Mouse (Mus musculus) urinary bladder, postnatal 10 days (tissue): ENCODE data around the gene Mboat2.

Experiments used
- DNase-seq: peaks from one replicate; pipeline ENCODE4 v3.0.0; 2022; ENCODE audit warnings: low spot score

The Mboat2 gene

DNA sequence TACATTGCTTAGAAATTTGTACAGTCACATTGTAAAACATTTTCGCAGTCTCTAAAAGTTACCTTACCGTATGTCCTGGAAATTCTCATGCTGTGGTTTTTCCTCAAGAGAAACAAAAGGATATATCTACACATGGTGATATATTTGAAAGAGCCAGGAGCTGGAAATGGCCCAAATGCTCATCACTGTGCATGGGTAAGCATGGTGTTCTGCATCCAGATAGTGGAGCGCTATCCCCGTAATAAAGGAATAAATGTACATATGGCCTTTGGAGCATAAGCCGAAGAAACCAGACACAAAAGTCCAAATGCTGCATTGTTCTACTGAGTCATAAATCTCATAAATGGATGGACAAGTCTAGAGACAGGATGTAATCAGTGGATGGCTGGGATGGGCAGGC lies 72.1 kb downstream of the Mboat2 start:
- no peak for DNase-seq

DNA sequence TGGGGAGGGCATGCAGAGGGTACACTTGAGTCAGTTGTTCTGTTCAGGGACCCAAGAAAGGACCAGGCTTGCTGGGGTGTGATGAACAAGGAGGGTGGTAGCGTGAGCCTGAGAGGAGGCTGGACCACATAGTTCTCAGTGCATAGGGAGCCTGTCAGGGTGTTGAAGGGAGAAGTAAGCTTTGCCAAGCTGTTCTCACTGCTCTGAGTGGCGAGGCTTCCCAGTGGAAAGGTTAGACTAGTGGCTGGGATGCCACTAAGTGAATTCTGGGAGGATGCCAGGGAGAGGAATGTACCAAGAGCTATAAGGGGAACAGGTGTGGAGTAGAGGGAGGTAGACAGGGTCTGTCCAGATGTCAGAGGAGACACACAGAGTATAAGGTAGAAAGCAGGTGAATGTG lies 77.2 kb downstream of the Mboat2 start:
- DNase-seq = no peak

DNA sequence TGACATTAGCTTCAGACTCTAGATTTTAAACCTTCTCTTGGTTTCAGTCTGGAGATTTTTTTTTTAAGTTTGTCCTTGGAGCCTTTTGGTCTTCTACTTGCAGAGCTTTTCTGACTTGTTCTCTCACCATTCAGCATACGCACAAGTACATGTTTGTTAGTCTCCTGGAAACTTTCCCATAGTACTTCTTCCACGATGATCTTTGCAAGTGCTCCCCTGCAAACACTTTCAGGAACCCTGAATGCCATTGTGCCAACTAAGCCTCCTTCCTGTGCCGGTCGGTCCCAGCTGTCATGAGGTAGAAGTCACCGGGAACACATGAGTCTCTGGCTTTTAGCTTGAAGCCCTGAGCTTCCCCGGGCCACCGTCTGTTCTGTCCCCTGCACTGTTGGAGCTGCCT lies 79.0 kb downstream of the Mboat2 start:
- DNase-seq = no peak

DNA sequence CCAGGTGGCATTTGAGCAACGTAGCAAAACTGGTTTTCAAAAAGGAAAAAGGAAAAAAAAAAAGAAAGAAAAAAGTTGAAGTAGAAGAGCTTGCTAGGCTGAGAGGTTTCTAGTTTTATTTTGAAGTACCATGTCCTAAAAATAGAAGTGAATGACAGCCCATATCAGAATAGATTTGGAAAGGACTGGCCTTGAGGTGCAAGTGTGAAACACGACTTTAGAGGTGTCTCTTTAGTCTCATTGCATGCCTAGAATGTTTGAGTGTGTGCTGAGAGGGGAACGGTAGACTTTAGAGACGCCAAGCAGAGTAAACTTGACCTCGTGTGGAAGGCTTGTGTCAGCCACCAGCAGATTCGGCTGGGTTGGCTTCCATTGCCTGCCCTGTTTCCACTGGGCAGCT lies 81.5 kb downstream of the Mboat2 start:
- no peak for DNase-seq

DNA sequence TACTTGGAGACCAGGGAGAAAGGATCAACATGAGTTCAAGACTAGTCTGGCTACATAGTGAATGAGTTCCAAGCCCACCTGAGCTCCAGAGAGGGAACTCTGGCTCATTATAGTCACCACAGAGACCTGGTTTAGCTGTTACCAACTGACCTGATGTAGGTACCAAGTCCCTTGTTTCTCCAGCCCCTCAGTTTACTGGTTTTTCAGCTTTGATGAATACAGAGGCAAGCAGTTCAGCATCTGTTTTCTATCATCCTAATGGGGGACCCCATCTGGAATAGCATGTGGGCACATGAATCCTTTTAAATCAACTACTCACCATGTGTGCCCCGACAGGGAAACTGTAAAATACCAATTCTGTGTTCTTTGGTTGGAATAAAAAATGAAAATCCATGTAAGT lies 82.2 kb downstream of the Mboat2 start:
- DNase-seq = no peak

DNA sequence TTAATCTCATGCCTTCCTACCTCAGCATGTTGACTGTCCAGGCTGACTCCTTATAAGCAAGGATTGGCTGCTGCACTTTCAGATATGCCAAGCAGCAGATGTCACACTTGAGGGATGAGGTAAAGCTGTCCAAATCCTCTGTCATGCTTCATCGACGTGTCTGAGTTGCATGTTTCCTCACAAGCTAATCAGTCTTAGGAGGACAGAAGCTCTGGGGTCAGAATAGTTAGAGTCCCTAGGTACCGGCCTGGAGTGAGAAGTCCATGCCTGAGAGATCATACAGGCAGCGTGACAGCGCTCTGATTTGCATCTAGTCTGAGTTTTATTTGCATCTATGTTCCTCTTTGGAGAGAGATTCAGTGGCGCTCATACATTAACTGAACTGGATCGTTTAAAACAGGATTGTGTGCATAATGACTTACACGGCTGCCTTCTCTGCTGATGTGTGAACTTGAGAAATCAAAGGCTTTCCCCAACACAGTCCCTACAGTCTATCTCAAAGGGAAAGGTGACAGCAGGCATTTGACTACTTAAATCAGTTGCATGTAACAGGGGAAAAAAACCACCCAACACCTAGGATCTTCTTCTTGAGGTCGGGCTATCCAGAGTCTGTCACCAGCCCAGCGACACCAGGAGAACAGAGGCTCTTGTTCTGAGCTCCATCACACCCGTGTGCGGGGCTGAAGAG lies 88.0 kb downstream of the Mboat2 start:
- DNase-seq = no peak

DNA sequence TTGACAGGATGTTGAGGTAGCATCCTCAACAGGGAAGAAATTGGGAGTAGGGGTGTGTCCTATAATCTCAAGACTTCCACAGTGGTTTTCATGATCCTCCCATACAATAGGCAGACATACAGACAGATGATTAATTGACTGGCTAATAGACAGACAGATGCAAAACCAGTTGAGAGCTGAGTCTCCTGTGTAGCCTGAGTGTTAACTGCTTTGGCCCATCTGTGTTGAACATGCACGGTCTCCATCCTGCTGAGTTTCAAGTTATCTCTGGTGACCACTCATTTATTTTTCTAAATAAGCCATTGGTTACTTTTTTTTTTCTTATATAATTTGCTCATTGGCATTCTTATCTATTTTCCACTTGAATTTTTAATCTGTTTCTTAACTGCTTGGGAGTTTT lies 90.2 kb downstream of the Mboat2 start:
- DNase-seq = no peak

DNA sequence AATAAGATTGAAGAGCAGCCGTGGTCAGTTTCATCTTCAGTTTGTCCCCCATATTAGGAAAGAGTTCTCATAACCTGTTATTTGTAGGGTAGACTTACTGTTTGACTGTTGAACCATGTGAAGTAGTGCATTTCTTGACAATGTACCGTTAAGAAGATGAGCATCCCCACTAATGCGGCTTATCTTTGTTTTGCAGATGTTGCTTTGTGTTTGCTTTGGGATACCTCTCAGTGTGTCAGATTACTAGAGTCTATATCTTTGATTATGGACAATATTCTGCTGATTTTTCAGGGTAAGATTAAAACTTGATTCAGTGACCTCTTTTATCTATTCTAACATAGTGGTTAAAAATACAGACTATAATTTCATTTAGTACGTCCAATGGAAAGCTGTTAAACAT lies 93.3 kb downstream of the Mboat2 start:
- no peak for DNase-seq

DNA sequence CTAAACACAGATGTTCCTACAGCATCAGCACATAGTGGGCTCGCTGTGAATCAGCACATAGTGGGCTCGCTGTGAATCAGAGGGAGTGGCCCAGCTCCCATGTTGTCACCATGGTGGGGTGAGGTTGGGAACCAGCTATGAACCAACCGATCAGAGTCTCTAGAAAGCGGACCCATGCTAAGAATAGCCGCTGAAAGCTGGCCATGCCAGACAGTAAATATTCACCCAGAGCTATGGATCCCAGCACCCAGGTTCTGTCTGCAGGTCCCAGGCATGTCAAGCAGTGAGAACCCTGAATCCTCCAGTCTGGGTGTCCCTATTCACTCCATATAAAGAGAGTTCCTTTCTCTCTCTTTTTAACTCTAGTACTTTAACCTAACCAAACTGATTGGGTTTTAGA lies 94.6 kb downstream of the Mboat2 start:
- no peak for DNase-seq

DNA sequence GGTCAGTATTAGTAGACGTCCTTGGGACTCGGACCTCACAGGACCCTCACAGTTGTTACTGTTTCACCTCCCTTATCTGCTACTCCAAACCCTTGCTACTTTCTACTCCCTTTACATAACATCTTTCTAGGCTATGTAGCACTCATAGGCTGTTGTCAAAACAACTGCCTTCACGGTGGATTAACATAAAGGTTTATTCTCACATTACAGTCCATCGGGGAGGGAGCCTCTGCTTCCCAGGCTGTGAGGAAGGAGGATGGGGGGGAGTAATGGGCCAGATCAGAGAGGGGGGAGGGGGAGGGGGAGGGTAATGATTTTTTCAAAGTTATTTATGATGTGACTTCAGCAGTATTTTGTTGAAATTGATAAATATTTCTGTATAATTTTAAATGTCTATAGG lies 95.0 kb downstream of the Mboat2 start:
- no peak for DNase-seq

DNA sequence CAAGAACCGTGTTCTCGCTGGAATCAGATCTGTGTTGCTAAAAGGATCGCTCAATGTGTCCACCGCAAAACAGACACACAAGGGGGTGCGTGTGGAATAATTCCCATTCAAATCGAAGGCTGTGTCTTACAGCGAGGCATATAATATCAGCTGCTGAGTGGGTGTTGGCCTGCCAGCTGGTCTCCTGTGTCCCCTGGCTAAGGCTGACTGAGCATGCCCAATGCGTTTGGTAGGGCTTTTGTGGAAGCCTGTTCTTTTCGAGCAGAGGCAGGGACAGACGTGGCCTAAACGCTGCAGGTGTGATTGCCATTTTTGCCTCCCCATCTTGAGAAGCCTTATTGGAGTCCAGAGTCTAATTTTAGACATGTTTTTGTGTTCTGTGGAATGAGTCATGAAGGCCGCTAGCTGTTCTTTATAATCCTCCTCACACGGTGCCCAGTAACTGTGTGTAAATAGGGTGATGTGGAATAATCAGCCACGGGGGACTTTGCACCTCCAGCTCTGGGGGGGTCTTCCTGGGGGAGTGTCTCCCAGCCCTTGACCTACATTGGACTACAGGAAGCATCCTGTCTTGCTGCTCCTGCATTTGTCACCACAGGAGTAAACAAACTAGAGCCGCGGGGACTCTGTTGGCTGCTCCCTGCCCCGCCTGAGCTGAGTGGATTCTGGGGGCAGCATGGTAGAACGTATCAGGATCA lies 97.5 kb downstream of the Mboat2 start:
- DNase-seq = no peak

DNA sequence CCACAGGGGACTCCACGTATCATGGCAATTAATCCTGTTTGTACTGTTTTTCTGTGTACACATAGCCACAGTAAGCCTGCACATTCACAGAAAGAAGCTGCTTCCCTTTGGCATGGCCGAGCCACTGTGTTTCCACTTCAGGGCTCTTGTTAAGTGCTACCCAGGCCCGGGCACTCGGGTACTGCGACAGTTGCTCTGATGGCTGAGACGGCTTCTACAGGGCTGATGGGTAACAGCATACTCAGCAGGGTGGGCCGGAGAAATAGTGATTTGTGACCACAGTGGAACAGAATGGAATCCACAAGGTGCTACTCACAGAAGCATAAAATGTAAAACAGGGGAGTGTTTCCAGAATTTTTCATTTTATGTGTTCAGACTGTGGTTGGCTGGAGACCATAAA lies 98.4 kb downstream of the Mboat2 start:
- DNase-seq = no peak

DNA sequence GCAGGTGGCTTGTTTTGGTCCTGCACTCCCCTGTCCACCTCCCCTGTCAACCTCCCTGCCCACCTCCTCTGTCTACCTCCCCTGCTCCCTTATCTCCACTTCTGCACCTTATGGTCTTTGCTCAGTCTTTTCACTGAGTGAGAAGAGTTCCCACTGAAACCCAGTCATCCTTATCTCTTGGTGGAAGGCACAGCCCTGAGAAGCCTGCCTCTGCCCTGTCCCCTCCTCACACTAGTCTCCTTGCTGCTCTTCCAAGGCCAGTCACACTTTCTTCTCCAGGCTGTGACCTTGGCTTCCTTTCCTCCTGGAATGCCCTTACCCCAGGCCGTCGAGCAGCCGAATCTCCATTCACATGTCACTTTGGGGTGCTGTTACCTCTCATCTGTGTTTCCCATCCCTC lies 100.1 kb downstream of the Mboat2 start:
- no peak for DNase-seq

DNA sequence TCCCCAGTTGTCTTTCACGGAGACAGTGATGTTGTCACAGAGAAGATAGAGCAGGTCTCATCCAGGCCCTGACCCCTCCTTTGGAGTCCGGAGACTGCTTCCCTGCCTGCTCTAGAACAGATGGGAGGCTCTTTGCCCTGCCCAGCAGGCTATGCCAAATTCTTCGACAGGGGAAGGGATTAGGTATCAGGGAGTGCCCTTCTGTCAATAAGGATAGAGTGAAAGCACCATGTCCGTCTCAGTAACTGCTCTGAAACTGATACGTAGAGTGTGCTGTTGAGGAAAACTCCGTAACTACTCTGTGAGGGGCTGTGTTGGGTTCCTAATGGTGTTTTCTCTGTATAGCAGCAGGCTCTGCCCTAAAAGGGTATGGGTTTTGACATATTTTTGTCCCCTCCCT lies 101.4 kb downstream of the Mboat2 start:
- DNase-seq = no peak

DNA sequence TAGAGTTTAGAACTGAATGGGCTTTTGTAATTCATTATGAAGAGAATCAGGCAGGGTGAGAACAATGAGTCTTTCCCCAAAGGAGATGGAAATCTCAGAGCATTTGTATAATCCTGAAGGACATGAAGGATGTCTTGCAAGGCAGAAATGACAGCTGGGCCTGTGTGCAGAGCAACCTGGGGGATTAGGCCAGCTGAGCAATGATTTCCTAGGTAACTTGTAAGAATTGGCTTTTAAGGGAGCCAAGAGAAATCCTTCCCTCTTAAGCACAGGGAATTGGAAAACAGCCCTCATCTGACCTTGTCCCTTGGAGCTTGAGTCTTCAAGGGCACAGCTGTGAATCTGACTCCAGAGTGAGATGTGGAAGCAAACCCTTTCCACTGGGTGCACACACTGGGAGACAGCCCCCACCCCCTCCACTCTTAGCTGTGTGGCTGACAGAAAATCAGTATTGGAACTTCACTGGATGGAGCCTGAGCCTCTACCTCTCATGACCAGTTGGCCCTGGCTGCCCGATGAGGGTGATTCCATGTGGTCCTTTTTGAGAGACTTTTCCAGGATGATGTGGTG lies 102.6 kb downstream of the Mboat2 start:
- no peak for DNase-seq

DNA sequence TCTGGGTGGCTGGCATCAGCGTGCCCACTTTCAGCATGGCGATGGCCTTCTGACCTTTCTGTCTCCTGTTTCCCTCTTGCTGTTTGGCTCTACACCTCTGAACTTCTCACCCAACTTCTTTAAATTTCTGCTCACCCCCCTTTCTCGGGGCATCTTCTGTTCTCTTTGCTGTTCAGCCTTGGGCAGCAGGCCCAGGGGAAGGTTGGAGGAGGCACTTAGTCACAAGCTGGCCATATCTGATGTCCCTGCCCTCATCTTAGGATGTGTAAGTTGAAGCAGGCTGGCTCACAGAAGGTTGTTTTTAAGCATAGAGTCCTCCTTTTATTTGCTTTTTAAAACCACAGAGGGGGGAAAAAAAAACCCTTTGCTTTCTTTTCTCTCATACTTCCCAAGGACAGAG lies 103.3 kb downstream of the Mboat2 start:
- no peak for DNase-seq

DNA sequence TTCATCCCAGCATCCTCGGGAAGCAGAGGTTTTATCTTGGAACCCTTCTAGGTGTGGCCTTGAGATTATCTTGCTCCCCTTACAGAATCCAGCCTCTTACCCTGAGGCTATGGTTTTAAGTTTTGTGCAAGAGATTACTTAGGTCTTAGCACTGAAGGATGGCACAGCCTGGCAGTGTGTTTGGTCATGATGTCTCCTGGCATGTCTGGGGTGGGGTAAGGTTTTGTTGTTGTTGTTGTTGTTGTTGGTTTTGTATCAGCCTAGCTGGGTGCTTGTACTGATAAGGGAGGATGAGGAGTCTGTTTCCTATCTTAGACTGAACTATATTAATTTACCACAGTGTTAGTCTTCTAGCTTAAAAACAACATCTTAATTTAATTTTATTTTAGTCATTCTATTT lies 105.6 kb downstream of the Mboat2 start:
- no peak for DNase-seq

DNA sequence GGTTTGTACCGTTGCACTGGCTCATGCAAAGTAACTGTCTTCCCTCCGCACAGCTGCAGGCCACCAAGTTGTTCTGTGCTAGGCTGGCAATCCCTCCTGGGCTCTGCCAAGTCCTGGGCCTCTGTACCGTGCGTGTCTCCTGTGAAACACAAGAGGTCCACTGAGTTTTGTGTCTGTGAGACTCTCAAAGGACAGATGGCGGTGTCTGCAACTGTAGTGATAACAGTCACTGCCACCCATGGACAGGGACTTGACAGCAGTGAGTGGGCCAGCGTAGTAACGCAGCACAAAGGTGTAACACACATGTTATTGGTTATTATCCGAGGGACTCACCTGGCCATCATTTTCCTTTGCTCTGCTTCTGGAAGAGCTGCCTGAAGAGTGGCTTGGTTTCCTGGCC lies 108.7 kb downstream of the Mboat2 start:
- DNase-seq = no peak

DNA sequence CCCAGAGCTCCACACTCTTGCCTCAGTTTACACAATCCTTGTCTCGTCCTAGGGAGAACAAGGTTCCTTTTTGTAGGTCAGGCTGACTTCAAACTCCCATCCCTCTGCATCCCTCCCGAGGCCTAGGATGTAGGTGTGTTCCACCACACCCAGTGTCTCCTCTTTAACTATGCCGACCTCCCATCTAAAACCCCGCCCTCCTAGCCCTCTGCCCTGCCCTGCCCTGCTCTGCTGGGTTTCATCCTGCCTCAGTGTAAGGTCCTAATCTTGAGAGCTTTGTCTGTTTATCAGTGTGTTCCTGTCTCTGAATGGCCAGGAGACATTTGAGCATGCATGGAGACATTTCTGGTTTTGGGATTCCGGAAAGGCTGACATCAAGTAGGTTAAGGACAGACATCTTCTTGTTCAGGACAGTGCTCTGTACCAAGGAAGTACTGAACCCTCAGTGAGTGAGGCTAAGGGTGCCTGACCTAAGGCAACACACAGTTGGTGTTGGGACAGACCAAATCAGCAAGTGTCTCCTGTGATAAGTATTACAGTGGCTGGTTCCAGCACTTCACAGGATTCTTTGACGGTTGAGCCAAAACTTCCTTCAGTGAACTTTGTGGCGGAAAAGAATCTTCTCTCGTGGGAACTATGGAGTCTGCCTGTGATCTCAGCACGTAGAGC lies 112.1 kb downstream of the Mboat2 start:
- DNase-seq = no peak

DNA sequence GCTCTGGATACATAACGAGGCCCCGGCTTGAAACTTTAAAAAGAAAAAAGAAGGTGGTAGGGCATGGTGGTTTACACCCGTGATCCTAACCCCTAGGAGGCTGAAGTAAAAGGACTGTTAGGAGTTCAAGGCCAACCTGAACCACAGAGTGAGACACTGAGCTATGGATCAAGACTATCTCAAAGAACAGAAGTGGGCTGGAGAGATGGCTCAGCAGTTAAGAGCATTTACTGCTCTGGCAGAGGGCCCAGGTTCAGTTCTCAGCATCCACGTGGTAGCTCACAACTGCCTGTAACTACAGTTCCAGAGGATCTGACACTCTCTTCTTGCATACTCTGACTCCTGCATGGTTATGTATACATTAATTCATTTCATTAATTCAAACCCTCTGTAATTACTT lies 112.7 kb downstream of the Mboat2 start:
- no peak for DNase-seq

DNA sequence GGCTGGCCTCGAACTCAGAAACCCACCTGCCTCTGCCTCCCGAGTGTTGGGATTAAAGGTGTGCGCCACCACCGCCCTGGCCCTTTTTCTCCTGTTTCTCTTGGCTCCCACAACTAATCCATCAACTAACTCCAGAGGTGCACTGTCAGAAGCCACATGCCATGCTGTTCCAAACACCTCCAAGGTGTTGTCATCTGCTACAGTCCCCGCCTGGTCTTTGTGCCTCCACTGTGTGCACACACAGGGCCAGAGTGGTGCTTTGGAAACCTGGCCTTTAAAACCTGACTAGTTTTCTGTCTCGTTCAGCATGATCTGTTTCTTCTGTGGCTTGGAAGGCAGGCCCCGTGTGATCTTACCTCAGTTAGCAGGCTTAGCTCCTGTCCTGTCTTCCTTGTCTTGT lies 113.9 kb downstream of the Mboat2 start:
- DNase-seq = no peak

DNA sequence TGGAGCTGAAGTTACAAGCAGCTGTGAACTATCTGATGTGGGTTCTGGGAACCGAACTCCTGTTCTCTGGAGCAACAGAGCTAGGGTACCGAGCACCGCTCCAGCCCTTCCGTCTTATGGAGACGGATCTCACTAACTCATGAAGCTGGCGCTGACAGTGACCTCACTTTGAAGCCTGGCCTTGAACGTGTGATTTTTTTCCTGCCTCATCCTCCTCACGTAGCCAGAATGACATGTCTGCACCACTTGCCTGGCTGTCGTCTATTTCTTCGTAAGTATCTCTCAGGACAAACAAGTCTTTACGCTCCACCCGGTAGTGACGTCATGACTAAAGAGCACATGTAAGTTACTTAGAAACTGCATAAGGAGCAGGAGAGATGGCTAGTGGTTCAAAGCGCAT lies 116.4 kb downstream of the Mboat2 start:
- no peak for DNase-seq

DNA sequence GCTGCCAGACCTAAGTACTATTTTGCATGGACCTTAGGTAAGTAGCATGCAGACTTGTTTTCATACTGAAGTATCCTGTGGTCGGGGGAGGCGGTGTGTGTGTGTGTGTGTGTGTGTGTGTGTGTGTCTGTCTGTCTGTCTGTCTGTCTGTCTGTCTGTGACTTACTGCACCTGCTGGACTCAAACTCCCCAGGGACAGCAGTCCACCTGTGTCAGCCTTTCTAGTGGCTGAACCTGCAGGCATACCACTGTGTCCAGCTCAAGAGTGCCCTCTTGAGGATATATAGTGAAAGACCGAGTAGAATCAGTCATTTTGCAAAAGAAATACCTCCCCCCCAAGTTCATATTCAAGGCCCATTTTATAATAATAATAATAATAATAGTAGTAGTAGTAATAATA lies 117.7 kb downstream of the Mboat2 start:
- no peak for DNase-seq
